Mouse (Mus musculus) telencephalon, adult 2 months (tissue): ENCODE data around the gene Nradd.

ENCODE experiments used
- DNase-seq: peaks from one replicate; pipeline ENCODE4 v3.0.0-alpha.2; 2011; ENCODE audit warnings: low read depth, low spot score

The Nradd gene

DNA sequence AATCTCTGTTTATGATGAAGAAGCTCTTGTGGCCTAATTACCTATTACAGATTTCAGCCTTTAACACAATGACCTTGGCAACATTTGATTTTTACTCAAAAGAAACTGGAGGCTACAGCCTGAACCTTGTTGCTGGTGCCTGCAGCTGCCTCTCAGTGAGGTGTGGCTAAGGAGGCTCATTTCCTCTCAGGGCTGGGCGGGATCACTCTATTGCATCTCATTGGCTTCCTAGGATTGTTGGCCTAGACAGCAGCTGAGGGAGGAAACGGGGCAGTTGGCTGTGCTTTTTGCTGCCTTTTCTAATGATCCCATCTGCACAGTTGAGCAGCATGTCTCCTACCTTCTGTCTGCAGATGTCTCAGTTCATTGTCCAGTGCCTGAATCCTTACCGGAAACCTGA lies 7.2 kb downstream of the Nradd start:
- DNase-seq = no peak

- DNase-seq = no peak
Observed at GRCm38 (mm10) chr9:110611471-110611870, 12.8 kb downstream of the Nradd start.

DNA sequence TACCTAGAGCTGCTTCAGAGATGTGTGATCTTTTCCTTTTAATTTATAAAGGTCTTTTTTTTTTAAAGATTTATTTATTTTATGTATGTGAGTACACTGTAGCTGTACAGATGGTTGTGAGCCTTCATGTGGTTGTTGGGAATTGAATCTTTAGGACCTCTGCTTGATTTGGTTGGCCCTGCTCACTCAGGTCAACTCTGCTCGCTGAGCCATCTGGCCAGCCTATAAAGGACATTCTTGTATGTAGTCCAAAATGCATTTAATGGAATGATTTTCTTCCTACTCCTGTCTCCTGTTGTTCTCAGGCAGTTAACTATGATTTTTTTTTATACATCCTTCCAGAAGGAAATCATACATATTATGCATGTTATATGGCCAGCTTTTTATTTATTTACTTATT lies 40.7 kb downstream of the Nradd start:
- no peak for DNase-seq

- DNase-seq = no peak
Observed at GRCm38 (mm10) chr9:110582161-110582560, 42.1 kb downstream of the Nradd start.
